Mouse (Mus musculus) E14TG2a.4 (cell line): ENCODE data around the gene Pxn.

Experiments
- H3K27me3 ChIP-seq: 2 replicates; pipeline ENCODE4 v1.6.1; 2014; ENCODE audit warnings: low read length, control low read depth; ENCODE audit not compliant: insufficient read depth
- H3K36me3 ChIP-seq: 2 replicates; pipeline ENCODE4 v1.6.1; 2014; ENCODE audit warnings: low read length, control low read depth; ENCODE audit not compliant: insufficient read depth
- H3K4me1 ChIP-seq: replicated peaks from 2 replicates; pipeline ENCODE4 v1.6.1; 2014; ENCODE audit warnings: low read depth, low read length, control low read depth
- H3K4me3 ChIP-seq: replicated peaks from 2 replicates; pipeline ENCODE4 v1.5.1; 2014; ENCODE audit warnings: mild to moderate bottlenecking, low read length
- H3K9me3 ChIP-seq: 2 replicates; pipeline ENCODE4 v1.6.1; 2014; ENCODE audit warnings: low read length, control low read depth
- CTCF ChIP-seq: conservative IDR thresholded peaks from 2 replicates; pipeline ENCODE4 v1.5.1; 2014; ENCODE audit warnings: low read length
- NANOG ChIP-seq: IDR thresholded peaks from 2 replicates; pipeline ENCODE4 v1.6.1; 2014; ENCODE audit warnings: borderline replicate concordance, low read length, mixed read lengths
- POU5F1 ChIP-seq: IDR thresholded peaks from 2 replicates; pipeline ENCODE4 v1.6.1; 2014; ENCODE audit warnings: low read length, borderline replicate concordance

Gene Pxn

DNA sequence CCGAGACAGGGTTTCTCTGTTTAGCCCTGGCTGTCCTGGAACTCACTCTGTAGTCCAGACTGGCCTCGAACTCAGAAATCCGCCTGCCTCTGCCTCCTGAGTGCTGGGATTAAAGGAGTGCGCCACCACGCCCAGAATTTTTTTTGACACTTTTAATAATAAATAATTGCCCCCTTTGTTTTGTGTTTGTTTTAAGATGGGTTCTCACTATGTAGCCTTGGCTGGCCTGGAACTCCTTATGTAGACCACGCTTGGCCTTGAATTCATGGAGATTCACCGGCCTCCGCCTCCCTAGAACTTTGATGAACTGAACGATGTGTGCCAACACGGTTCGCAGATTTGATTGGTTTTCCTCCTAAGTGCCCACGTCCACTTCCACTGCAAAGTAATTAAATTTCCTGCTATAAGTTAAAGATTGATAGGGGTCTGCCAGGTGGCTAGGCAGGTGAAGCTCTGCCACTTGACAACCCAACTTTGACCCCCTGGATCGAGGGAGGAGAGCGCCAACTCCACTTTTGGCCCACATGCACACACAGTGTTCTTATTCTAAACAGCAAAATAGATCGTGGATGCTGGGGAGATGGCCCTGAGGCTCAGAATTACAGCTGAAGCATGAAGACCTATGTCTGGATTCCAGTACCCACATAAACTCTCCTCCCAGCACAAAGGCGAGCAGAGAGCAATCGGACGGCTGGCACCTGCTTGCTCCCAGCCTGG is 20.8 kb upstream of the Pxn start:
- Histone ChIP-seq H3K9me3 (no peaks in the 10 kb centered on the region), H3K4me3 (no peak overlapping the region), H3K27me3 (peaks cover 8% of the 10 kb centered on the region), H3K4me1 (peaks cover 64% of the 10 kb centered on the region), H3K36me3 (no peaks in the 10 kb centered on the region; the same call in 1 of the 2 replicates)
- TF ChIP-seq NANOG (no peak), POU5F1 (no peak), CTCF (no peak)

DNA sequence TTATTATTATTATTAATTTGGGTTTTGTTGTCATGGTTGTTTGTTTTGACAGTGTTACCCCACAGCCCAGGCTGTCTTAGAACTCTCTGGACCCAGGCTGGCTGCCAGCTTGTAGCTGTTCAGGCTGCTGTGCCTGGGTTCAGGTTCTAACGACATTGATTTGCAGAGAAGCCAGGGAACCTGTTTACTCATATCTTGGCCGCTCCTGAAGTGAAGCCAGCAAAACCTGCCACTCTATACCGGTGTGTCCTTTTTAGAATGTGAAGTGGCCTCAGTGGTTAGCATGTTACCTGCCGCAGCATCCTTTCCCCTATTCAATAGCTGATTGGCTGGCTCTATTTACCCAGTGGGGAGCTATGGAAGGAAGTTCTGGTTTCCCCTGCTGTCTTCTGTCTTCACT is 19.8 kb upstream of the Pxn start:
- H3K27me3 ChIP-seq: peaks cover 8% of the 10 kb centered on the region
- H3K36me3 ChIP-seq: no peaks in the 10 kb centered on the region; the same call in 1 of the 2 replicates
- TF ChIP-seq CTCF: no peak
- TF ChIP-seq NANOG: no peak
- TF ChIP-seq POU5F1: no peak
- peaks cover 67% of the 10 kb centered on the region for H3K4me1 ChIP-seq
- no peak overlapping the region for H3K4me3 ChIP-seq
- no peaks in the 10 kb centered on the region for H3K9me3 ChIP-seq

DNA sequence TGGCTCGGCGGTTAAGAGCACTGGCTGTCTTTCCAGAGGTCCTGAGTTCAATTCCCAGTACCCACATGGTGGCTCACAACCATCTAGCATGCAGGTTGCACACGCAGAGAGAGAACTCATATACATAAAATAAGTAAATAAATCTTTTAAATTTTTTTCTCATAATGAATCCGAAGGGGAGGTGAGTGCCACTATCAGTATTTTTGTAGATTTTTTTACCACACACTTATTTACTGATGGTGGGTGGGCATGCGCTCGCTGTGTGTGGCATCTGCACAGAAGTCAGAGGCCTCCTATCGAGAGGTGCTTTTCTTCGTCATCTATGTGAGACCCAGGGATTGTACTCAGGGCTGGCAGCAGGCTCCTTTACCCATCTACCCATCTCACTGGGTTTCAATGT is 19.1 kb upstream of the Pxn start:
- no peaks in the 10 kb centered on the region; the same call in 1 of the 2 replicates for H3K36me3 ChIP-seq
- H3K9me3 ChIP-seq: no peaks in the 10 kb centered on the region
- peaks cover 6% of the 10 kb centered on the region for H3K27me3 ChIP-seq
- TF ChIP-seq NANOG (no peak), POU5F1 (no peak), CTCF (no peak)
- peaks cover 67% of the 10 kb centered on the region for H3K4me1 ChIP-seq
- H3K4me3 ChIP-seq: no peak overlapping the region

DNA sequence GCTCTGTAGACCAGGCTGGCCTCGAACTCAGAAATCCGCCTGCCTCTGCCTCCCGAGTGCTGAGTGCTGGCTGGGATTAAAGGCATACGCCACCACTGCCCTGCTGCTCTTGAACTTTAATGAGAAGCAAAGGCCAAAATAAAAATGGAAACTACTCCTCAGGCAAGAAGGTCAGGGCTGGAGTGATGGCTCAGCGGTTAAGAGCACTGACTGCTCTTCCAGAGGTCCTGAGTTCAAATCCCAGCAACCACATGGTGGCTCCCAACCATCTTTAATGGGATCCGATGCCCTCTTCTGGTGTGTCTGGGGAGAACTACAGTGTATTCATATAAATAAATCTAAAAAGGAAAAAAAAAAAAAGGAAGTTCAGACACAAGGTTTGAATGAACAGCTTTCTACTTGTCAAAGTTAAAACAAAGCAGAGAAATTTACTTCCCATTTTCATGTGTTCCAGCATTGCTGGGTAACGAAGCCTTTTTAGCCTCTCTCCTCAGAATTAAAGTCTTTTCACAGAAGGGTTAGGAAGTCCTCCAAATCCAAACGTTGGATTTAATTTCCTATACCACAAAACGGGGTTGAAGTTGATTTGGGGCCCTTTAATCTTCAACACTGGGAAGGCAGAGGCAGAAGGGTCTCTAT is 18.4 kb upstream of the Pxn start:
- Histone ChIP-seq H3K4me1 (peaks cover 66% of the 10 kb centered on the region), H3K9me3 (no peaks in the 10 kb centered on the region), H3K27me3 (peaks cover 2% of the 10 kb centered on the region), H3K4me3 (no peak overlapping the region), H3K36me3 (no peaks in the 10 kb centered on the region)
- TF ChIP-seq CTCF (no peak), NANOG (no peak), POU5F1 (no peak)

DNA sequence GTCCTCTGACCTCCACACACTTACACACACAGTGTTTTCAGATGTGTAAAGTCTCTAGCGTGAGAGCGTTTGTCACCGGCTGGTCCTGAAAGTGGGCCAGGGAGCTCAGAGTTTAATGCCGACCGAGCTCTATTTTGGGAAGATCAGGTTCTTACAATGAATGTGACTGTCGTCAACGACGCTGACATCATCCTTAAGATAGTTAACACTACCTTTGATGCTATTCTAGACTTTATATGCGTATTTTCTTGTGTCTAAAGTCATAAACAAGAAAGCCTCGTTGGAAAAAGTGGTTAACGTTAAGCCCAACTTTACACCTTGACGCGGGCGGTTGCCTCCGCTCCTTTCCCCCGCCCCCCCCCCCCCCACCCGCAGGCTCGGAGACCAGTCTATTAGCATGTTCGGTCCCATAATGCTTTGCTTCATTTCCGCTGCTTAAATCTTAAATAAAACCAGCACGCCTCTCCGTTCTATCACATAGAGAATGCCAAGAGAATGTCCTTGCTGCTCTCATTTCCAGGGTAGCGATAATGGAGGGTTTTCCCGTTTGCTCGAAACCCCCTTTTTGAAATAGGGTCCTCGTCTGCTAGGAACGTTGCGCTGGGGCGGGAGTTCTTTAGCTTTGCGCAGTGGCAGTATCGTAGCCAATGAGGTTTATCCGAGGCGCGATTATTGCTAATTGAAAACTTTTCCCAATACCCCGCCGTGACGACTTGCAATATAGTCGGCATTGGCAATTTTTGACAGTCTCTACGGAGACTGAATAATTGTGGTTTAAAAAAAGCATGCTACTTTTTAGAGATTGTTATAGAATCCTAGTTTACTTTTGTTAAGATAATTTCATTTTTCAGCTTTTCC is 17.4 kb upstream of the Pxn start:
- H3K36me3 ChIP-seq: no peaks in the 10 kb centered on the region
- H3K4me1 ChIP-seq: peaks cover 66% of the 10 kb centered on the region
- H3K27me3 ChIP-seq: peaks cover 2% of the 10 kb centered on the region
- TF ChIP-seq POU5F1 (peak; percentile 57; the same call in 1 of the 2 replicates), CTCF (no peak)
- peak overlapping the region; percentile 48 for H3K4me3 ChIP-seq
- H3K9me3 ChIP-seq: no peaks in the 10 kb centered on the region

DNA sequence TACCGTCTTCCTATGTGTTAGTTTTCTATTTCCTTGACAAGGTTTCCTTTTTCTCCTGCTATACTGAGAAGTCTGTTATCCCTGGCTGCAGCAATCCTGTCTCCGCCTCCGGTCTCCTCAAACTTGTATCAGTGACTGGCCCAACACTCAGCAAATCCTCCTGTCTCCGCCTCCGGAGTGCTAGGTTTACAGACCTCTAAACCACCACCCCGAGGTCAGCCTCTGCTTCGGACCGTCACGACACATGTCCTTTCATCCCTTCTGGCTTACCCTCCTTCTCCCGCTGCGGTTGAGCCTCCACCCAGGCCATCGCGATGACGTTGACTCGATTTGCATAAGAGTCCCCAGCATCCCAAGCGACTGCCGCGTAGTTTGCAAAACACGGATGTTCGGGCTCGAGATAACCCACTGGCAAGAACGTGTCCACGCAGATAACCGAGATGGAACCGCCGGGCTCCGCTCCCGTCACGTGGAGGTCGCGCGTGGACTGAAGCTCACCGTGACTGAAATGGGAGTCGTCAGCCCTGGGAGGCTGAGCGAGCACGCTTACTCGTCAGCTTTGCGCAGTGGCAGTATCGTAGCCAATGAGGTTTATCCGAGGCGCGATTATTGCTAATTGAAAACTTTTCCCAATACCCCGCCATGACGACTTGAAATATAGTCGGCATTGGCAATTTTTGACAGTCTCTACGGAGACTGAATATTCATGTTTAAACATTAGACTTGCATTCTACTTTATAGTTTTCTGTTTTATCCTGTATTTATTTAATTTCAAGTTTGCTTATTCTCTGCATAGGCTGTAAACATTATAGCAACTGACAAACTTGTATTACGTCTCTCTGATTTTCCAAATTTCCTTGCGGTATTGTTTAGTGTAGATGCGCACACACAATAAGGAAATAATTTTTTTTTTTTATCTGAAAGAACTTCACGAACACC is 16.5 kb upstream of the Pxn start:
- TF ChIP-seq POU5F1: peak; percentile 42; the same call in 1 of the 2 replicates
- TF ChIP-seq NANOG: no peak
- no peak for TF ChIP-seq CTCF
- Histone ChIP-seq H3K36me3 (no peaks in the 10 kb centered on the region), H3K4me3 (peak overlapping the region; percentile 37), H3K4me1 (peaks cover 67% of the 10 kb centered on the region), H3K27me3 (peaks cover 2% of the 10 kb centered on the region), H3K9me3 (no peaks in the 10 kb centered on the region)

DNA sequence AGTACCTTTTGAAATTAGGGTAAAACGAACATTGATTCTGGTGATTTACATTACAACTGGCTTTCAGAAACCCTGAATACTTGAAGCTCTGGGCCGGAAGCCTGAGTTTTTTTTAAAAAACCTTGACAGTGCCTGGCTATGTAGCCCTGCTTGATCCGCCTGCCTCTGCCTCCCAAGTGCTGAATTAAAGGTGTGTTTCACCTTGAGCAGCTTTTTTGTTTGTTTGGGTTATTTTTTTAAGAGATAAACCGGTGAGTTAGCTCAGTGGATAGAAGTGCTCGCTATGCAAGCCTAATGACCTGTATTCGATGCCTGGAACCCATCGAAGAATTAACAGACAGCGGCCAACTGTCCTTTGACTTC is 15.9 kb upstream of the Pxn start:
- Histone ChIP-seq H3K27me3 (peaks cover 2% of the 10 kb centered on the region), H3K4me1 (peaks cover 62% of the 10 kb centered on the region), H3K9me3 (no peaks in the 10 kb centered on the region), H3K36me3 (no peaks in the 10 kb centered on the region), H3K4me3 (no peak overlapping the region)
- no peak for TF ChIP-seq POU5F1
- no peak for TF ChIP-seq CTCF
- TF ChIP-seq NANOG: no peak

DNA sequence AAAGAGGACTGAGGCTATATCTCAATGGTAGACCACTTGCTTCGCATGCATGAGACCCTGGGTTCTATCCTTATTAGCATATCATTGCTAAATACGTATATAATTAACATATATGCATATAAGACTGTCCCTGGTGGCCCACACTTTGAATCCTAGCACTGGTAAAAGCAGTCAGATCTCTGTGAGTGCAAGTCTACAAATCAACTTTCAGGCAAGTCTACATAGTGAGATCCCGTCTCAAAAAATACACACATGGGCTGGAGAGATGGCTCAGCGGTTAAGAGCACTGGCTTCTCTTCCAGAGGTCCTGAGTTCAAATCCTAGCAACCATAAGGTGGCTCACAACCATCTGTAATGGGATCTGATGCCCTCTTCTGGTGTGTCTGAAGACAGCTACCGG is 15.4 kb upstream of the Pxn start:
- Histone ChIP-seq H3K27me3 (peaks cover 2% of the 10 kb centered on the region), H3K4me3 (peak overlapping the region; percentile 75; the same call in 1 of the 2 replicates), H3K9me3 (no peaks in the 10 kb centered on the region), H3K36me3 (no peaks in the 10 kb centered on the region), H3K4me1 (peaks cover 62% of the 10 kb centered on the region)
- no peak for TF ChIP-seq NANOG
- TF ChIP-seq CTCF: no peak
- no peak for TF ChIP-seq POU5F1
